Mouse (Mus musculus): ENCODE results near the gene Chd3.
"Not testable (repeated sequence)": the region's sequence is repeated elsewhere in the genome, so short reads cannot be mapped to it uniquely, and the experiment has no call there.

Chd3 gene

DNA sequence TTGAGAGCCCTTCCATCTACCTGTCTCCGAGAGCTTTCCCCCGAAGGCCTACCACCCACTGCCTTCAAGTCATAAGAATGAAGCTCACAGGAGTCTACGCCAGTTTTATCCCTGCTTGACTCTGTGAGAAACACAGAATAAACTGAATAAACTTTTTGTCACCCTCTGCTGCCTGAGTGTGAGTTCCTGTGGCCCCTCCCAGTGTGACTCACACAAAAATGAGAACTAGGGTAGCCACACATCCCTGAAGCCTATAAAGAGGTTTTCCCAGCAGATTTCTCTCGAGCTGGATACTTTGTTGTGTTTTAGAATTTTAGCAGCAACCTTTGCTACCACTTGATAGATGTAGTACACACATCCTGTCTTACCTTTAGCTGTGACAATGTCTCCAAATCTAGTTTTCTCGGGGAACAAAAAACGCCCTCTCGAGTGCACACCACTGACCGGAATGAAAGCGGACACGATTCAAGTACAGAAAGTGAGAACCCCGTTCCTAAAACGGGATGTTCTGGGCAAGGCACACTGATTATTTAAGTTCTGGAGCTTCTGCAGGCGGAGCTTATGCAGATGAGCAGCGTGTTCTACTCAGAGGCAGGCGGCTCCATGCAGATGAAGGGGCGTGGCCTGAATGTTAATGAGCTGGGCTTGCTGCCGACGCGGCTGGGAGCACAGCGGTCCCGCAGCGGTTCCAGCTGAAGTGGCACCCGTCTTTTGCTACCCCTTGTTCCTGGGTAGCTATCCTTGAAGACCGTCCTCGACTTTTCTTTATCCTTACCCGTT is 43.4 kb downstream of the Chd3 start, which contains the start of gene Kcnab3:
TSS of gene Kcnab3 (plus strand) at position 631 of the 780 bp plus-strand sequence.
- in situ Hi-C loops (cut with MboI; ENCODE audit: low sequenced_read_pairs) = no loop called here

DNA sequence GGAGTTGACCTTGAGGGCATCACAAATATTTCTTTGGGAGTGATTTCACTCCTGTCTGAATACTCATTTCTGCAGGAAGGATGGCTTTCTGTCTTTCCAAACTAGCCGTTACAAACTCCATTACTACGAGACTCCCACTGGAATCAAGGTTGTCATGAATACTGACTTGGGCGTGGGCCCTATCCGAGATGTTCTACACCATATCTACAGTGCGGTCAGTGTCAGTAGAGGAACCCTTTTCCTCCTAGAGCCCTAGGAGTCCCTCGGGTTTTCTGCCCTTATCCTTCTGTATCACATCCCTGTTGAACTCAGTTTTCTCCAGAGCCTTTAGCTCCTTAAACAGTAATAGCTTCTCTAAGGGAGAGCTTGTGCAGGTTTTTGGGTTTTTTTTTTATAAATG is 44.5 kb downstream of the Chd3 start:
- in situ Hi-C loops (cut with MboI; ENCODE audit: low sequenced_read_pairs) = no loop called here

DNA sequence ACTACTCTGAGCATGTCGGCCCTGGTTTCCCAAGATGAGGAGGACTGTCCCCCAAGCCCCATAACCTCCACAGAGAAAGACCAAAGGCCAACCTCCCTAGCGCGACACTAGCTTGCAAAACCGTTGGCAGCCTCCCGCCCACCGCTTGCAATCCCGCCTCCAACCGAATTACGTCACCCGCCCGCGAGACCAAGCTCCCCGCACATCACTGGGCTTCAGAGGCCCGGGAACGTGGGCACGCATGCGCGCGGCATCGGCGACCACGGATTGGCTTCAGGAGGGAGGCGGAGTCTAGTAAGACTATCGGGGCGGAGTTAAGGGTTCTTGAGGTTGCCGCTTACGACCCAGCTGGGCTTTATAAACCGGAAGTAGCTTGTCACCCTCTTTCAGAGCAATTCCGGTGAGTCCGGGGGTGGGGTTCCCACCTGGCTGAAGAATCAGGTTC is 45.5 kb downstream of the Chd3 start, which contains the start of the genes Cntrob and Trappc1:
TSS of gene Cntrob (minus strand) at position 109 of the 445 bp plus-strand sequence.
TSS of gene Trappc1 (plus strand) at position 314 of the 445 bp plus-strand sequence.
- in situ Hi-C loops (cut with MboI; ENCODE audit: low sequenced_read_pairs) = no loop called here

DNA sequence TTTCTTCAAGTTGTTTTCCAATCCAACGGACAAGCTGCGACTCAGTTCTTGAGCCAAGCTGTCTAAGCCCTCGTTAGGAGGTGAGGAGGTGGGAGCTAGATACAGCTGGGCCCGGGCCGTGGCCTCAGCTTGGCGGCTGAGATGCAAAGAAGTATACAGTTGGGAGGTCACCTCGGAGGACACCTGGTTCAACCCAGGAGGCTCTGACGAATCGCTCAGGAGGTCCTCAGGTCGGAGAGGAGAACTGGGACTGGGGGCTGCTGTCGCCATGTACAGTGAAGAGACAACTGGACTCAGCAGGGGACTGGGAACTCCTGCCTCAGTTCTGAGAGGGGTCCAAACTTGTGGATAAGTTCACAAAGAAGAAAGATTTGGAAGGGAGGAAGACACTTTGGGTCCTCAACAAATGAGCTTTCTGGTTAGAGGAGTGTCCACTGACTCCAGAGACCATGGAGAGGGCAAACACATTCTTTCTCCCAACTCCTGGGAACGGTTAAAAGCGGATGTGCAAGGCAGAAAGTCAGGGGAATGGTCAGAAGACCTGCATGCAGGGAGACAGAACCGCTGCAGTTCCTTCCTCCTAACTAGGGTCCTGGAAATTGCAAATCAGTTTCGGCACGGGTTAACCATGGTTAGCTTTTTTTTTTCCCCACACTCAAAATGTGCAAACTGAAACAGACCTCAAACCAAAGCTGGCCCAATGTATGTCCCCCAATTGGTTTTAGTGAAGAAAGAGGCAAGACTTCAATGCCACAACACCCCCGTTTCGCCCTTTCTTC is 46.3 kb downstream of the Chd3 start:
- in situ Hi-C loops (cut with MboI; ENCODE audit: low sequenced_read_pairs) = no loop called here

DNA sequence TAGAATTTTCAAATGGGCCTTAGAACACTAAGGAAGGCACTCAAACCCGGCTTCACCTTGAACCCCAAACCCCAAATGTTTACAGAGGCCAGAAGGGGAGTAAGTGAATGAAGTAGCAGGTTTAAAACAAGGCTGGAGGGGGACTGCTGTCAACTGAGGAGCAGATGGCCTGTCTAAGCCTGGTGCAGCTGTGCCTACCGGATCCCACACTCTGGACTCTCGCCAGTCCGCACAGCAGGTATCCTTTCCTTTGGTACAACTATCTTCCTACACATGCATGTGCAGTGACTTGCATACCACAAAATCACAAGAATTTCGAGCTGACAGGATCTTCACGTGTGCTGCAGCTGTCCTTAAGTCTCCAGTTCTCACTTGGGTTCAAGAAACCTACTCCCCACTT is 47.2 kb downstream of the Chd3 start:
- in situ Hi-C loops (cut with MboI; ENCODE audit: low sequenced_read_pairs) = no loop called here

DNA sequence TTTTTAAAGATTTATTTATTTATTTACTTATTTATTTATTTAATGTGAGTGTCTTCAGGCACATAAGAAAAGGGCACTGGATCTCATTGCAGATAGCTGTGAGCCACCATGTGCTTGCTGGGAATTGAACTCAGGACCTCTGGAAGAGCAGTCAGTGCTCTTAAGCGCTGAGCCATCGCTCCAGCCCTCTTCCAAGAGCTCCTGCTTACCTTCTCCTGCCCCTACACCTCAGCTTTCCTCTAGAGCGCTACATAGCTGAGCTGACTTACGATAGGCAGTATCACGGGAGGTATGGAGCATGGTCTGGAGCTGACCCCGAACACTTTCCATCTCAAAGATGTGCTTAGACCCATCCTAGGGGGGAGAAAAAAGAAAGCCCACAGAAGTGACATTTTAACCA is 47.6 kb downstream of the Chd3 start:
- in situ Hi-C loops (cut with MboI; ENCODE audit: low sequenced_read_pairs) = no loop called here

DNA sequence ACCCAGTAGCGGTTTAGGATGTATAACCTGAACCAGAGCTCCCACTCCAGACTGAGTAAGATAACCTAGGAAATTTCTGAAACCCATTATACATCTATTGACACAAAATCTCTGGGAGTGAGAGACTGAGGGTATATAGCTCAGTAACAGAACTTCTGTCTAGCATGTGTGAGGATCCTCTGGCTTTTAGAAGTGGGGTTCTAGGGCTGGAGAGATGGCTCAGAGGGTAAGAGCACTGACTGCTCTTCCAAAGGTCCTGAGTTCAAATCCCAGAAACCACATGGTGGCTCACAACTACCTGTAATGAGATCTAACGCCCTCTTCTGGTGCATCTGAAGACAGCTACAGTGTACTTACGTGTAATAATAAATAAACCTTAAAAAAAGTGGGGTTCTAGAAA is 51.2 kb downstream of the Chd3 start:
- in situ Hi-C loops (cut with MboI; ENCODE audit: low sequenced_read_pairs) = not testable (repeated sequence)

DNA sequence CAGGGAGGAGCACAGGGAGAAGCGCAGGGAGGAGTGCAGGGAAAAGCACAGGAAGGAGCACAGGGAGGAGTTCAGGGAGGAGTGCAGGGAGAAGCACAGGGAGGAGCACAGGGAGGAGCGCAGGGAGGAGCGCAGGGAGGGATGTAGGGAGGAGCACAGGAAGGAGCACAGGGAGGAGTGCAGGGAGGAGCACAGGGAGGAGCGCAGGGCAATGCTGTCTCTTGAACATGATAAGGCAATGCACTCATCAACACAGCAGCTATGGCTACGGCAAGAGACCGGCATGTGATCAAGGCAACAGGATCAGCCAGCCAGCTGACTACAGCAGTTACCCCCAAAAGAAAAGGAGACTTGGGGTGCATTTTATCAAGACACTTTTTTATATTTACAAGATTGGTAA is 52.8 kb downstream of the Chd3 start:
- in situ Hi-C loops (cut with MboI; ENCODE audit: low sequenced_read_pairs) = no loop called here

DNA sequence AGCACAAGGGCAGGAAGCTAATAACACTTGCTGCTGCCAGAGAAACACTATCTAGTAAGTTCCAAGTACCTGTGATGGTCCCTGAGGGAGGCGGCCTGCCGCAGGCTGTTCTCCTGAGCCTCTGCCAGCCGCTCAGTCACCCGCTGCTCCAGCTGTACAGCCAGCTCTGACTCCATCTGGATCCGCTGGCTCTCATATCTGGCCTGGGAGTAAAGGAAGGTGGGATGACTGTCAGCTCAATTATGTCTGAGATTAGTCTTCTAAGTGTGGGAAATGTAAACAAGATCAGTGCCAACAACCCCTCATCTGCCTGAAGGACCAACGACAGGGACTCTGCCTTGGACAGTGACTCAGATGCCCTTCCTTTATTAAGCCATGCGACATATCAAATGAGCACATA is 57.9 kb downstream of the Chd3 start:
- in situ Hi-C loops (cut with MboI; ENCODE audit: low sequenced_read_pairs) = no loop called here

DNA sequence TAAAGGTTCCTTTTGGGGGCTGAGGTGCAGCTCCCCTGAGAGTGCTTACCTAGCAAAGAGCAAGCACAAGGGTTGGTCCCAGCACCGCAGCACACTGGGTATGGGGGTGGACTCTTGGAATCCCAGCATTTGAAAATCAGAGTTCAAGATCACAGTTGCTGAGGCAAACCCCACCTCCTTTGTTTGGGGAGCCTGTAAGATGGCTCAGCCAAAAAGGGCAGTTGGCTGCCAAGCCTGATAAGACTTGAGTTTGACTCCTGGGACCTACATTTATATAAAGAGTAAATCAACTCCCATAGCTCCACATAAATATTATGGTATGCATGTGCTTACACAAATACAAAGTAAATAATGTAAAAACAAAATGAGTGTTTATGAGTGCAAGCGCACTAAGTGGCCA is 63.2 kb downstream of the Chd3 start:
- in situ Hi-C loops (cut with MboI; ENCODE audit: low sequenced_read_pairs) = no loop called here

DNA sequence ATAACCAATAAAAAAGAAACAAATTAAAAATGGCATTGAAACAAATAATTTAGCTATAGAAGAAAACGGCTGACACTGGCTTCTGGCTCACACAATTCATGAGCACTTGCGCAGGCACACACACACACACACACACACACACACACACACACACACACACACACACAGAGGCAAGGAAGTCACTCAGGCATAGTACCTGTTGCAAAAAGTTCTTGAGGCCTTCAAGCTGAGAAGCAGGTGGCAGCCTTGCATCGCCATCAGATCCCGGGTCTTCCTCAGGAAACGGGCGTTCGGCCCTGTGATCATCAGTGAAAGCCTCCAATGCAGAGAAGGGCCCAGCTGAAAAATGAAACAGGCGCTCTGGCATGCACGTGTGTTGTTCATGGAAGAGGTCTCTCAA is 63.9 kb downstream of the Chd3 start:
- in situ Hi-C loops (cut with MboI; ENCODE audit: low sequenced_read_pairs) = no loop called here

DNA sequence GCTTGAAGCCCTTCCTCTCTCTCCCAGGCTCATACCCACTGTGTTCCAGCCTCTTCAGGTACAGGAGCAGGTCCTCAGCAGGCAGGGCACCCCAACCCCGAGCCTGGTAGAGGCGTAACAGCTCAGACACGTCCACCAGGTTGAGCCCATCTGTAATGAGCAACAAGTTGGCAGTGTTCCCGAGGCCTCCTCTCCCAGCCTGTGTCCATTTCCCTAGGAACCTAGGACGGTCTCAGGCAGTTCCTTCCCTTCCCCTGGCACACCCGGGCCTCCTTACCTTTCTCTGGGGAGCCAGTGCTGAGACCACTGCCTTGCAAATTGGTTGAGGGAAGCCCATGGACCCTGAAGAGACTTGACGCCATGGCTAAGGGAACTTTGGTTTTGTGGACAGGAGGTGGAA is 66.4 kb downstream of the Chd3 start:
- in situ Hi-C loops (cut with MboI; ENCODE audit: low sequenced_read_pairs) = no loop called here

DNA sequence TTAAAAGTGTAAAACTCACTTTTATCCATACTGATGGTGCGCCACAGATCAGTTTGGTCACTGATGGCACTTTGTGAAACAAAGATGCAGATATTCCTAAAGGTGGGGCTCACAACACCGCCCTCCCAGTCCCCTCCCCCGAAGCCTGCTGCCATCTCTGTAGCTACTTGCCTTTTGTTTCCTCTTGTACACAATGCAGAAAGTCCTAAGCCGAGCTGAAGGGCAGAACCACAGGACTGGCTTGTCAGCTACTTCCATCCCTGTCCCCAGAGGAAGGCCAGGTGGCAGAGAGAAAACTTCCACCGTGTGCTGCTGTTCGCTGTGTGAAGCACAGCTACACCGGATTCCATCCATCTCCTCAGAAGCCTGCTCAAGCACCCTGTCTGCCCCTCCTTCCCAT is 71.0 kb downstream of the Chd3 start:
- in situ Hi-C loops (cut with MboI; ENCODE audit: low sequenced_read_pairs) = no loop called here

DNA sequence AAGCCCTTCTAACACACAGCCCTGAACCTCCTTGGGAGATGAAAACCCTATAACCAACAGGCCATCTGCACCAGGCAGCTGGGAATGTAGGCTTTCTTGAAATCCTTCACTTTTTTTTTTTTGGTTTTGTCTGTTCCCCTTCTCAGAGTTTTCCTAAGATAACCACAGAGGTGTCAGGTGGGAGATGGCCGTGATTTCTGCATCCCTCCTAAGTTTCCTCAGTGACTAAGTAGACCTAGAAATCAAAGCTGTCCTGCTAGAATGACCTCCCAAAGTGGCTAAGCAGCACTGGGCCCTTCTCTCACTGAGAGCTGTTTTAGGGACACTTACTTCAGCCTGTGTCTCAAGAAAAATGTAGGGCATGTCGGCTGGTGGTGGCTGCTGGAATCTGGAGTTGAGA is 71.4 kb downstream of the Chd3 start:
- in situ Hi-C loops (cut with MboI; ENCODE audit: low sequenced_read_pairs) = no loop called here

DNA sequence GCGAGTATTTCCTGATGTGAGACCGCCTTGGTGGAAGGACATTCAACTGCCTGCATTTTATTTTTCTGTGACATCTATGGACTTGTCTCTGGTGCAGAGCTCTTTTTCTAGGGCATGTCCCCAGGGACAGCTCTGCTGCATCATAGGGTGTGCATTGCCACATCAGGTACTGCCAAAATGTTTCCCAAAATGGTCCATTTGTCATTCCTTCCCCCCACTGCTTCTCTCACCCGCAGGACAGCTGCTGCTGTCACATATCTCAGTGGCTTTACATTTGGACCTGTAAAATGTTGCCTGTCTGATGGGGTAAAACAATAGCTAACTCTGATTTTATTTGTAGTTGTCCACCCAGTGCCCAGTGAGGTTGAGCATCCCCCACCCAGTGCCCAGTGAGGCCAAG is 73.9 kb downstream of the Chd3 start:
- in situ Hi-C loops (cut with MboI; ENCODE audit: low sequenced_read_pairs) = no loop called here
